In the genomic region with DNA sequence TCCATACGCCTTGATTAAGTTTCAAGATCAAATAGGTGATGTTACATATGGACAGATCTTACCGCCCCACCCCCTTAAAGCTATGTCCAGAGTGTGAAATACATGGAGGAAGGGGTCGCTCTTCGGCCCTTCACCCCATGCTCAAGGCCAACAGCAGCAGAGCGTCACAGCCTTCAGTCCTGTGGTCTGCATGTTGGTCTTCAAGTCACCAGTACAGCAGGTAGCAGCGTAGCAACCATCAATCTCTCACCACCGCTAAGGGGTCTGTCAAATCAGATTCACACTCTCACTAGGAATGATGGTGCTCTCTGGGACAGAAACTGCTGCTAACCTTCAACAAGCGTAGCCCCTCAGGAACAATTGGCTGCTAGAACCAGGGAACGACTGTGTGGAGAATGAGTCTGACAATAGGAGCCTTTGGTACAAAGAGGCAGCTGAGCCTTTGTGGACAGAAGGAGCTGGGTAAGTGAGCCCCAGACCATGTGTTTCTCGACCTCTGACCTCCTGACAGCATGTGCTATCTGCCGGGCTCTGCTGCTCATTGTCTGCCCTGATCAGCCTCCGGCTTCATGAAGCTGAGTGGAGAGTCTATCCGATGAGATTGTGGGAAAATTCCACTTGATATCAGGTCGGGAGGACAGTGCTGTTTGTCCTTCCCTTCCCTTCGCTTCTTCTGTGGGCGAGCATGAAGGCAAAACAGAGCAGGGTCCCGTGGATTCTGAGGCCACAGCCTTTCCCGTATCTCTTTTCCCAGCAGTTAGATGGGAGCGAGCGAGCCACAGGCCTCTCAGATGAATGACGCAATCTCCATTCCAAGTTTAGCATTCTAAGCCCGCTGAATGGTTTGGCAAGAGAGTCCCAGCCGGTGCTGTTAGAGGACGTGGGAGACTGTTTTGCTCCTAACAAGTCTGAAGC, we compare ENCODE assay signal across 8 mouse cellular contexts. TPM values are rescaled to one million over a fixed set of nuclear protein-coding genes. Genes with fewer than 3 reads are reported as not detected.
DNase-seq lines count a peak whose midpoint lies in the region; ATAC-seq lines count a peak whose summit lies in the region.

No protein-coding gene starts in this region.

- H3K27me3 ChIP-seq in embryonic facial prominence, embryonic 12.5 days = no peaks in the 10 kb centered on the region

- 37% methylated on average over 24 of the region's 24 CpGs for WGBS in embryonic facial prominence, embryonic 12.5 days

- no peak overlapping the region for H3K4me3 ChIP-seq in embryonic facial prominence, embryonic 12.5 days

- no peaks in the 10 kb centered on the region for H3K9me3 ChIP-seq in embryonic facial prominence, embryonic 12.5 days

- H3K27ac ChIP-seq in embryonic facial prominence, embryonic 12.5 days = no peak overlapping the region

- H3K4me2 ChIP-seq in embryonic facial prominence, embryonic 12.5 days (replicated peaks) = no peak overlapping the region

- H3K36me3 ChIP-seq in embryonic facial prominence, embryonic 12.5 days = no peaks in the 10 kb centered on the region

- H3K4me1 ChIP-seq in embryonic facial prominence, embryonic 12.5 days = 0 out of 2 replicates have a peak, but pooled peaks cover 7% of the 10 kb centered on the region

- peak; percentile 60; the same call in 1 of the 2 replicates for ATAC-seq in embryonic facial prominence, embryonic 12.5 days (ENCODE audit: insufficient number of reproducible peaks, insufficient read depth, low FRiP score, low TSS enrichment)

- H3K9ac ChIP-seq in embryonic facial prominence, embryonic 12.5 days = no peak overlapping the region

- peak; percentile 39 to 43 for DNase-seq in cerebellum, postnatal 10 days
- DNase-seq in cerebellum, adult 18-20 months = no peak
- peak; percentile 77 for DNase-seq in heart, adult 9 months (ENCODE audit: low spot score in 2 of 2)
- peak; percentile 12 to 40 for DNase-seq in layer of hippocampus, postnatal 25 days (ENCODE audit: extremely low spot score in 1 of 2, low spot score in 1 of 2)
- peak; percentile 73 for DNase-seq in lung, postnatal 10 days
- DNase-seq in right cerebral cortex, postnatal 25 days = peak; percentile 69
- DNase-seq in B cell, adult 2 months = no peak

RNA-seq across cellular contexts. Expression of gene Peli2, which starts 47.1 kb away (rescaled TPM):
- 8.5 and 9.9 TPM in 2 replicates for polyA plus RNA-seq in embryonic facial prominence, embryonic 12.5 days (2016; fragmentation: Nextera tagmentation; extraction: Ambion mirVana)
- total RNA-seq in layer of hippocampus, postnatal 25 days (2021) = 10 to 100 TPM; 17.6 to 28.2 TPM

Comparison
In these comparisons a context has a peak if more than half of its experiments do, and no peak if none do; other contexts are left out.
1. DNase-seq: peak in cerebellum, postnatal 10 days (2 of 2), heart, adult 9 months (2 of 2), layer of hippocampus, postnatal 25 days (2 of 2), lung, postnatal 10 days (single experiment) and right cerebral cortex, postnatal 25 days (single experiment); none in cerebellum, adult 18-20 months (0 of 2) and B cell, adult 2 months (0 of 2).